Mouse (Mus musculus) liver, adult 2 months (tissue): ENCODE results near the gene Gjb6. TPM values are rescaled to one million over a fixed set of nuclear protein-coding genes. Genes with fewer than 3 reads are reported as not detected.
A peak's percentile ranks its signal among the peaks of the same experiment; 100 is the strongest.

ENCODE experiments used
- DNase-seq: peaks from one replicate; pipeline ENCODE4 v3.0.0-alpha.2; 2011; ENCODE audit warnings: low read depth, low spot score; ENCODE audit errors: extremely low read depth
- H3K27ac ChIP-seq: fragments of 200-500 bp; replicated peaks from 2 replicates; pipeline ENCODE4 v1.5.1; 2012; ENCODE audit warnings: low read depth, mild to moderate bottlenecking, control low read depth, inconsistent platforms, low read length; ENCODE audit not compliant: insufficient read depth
- H3K27me3 ChIP-seq: fragments of 200-500 bp; 2 replicates; pipeline ENCODE4 v1.6.1; 2012; ENCODE audit warnings: mild to moderate bottlenecking, moderate library complexity, low read length, inconsistent platforms; ENCODE audit not compliant: control insufficient read depth, insufficient read depth
- H3K36me3 ChIP-seq: fragments of 200-500 bp; 2 replicates; pipeline ENCODE4 v1.6.1; 2012; ENCODE audit warnings: low read length, inconsistent platforms; ENCODE audit not compliant: control insufficient read depth, insufficient read depth
- H3K4me1 ChIP-seq: fragments of 200-500 bp; 2 replicates; pipeline ENCODE4 v1.6.1; 2011; ENCODE audit warnings: low read length; ENCODE audit not compliant: control insufficient read depth, insufficient read depth
- H3K4me3 ChIP-seq: fragments of 200-500 bp; 2 replicates; pipeline ENCODE4 v1.5.1; 2011; ENCODE audit warnings: low read depth, mild to moderate bottlenecking, control low read depth, low read length, moderate library complexity; ENCODE audit not compliant: insufficient read depth
- H3K79me2 ChIP-seq: fragments of 200-500 bp; 2 replicates; pipeline ENCODE4 v1.6.1; 2012; ENCODE audit warnings: inconsistent platforms, mild to moderate bottlenecking, low read length, moderate library complexity; ENCODE audit not compliant: control insufficient read depth, insufficient read depth
- H3K9ac ChIP-seq: fragments of 200-500 bp; 2 replicates; pipeline ENCODE4 v1.6.1; 2012; ENCODE audit warnings: low read depth, mild to moderate bottlenecking, control low read depth, inconsistent platforms, low read length
- CTCF ChIP-seq: fragments of 200-500 bp; IDR thresholded peaks from 2 replicates; pipeline ENCODE4 v1.5.1; 2011; ENCODE audit warnings: low read depth, low read length, control low read depth
- POLR2A ChIP-seq: fragments of 200-500 bp; IDR thresholded peaks from 2 replicates; pipeline ENCODE4 v1.6.1; 2011; ENCODE audit warnings: low read length, control low read depth; ENCODE audit not compliant: insufficient read depth; ENCODE audit errors: extremely low read depth
- WGBS: fragments of 180-500 bp; shearing (Covaris S2); methylation state at CpG from one replicate; pipeline ENCODE4 v1.1.7; 2018; 5-methylcytosine and 5-hydroxymethylcytosine counted together
- polyA plus RNA-seq: library from polyadenylated mRNA; depleted of rRNA; stranded (reverse); fragments of >200 nt; gene quantifications from 2 replicates; pipeline ENCODE4 v1.2.3, GENCODE M21; 2012; rRNA removed
- total RNA-seq: library from RNA; depleted of rRNA; stranded (reverse); fragments of >200 nt; gene quantifications from 2 replicates; pipeline ENCODE4 v1.2.3, GENCODE M21; 2014; rRNA removed

The Gjb6 gene
- total RNA-seq, result not detected in 2 replicates
- polyA plus RNA-seq, result not detected in 2 replicates

DNA sequence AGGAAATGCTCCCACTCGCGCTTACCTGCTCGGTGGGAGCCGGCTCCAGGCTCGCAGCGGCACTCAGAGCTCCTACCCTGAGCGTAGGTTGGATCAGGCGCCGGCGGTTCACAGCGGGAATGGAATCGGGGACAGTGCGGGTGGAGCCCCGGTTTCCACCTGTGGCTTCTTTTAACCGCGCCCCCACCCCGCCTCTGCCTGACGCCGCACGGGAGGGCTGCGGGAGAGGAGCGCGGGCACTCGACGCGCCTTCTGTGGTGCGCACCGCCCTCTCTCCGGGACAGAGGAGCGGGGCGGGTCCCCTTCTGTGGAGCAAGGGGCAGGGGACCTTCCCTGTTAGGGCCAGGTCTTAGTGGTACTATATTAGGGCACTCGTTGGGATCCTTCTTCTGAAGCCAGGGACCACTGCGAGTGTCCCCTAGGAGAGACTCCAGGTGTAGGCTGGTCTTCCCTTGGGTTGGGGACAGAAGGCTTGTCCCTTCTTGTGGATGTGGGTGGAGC is at the start of gene Gjb6:
TSS of gene Gjb6 (minus strand) at position 451 of the 501 bp plus-strand sequence.
- no peak within 1 kb of the TSS for H3K9ac ChIP-seq
- H3K27ac ChIP-seq, result no peak within 1 kb of the TSS
- no peaks in the 10 kb centered on the region for H3K36me3 ChIP-seq
- H3K79me2 ChIP-seq, result no peaks in the 10 kb centered on the region
- TF ChIP-seq CTCF, result no peak
- TF ChIP-seq POLR2A, result no peak
- no peak for DNase-seq
- no peaks in the 10 kb centered on the region for H3K4me1 ChIP-seq
- H3K27me3 ChIP-seq, result peaks cover 15% of the 10 kb centered on the region
- H3K4me3 ChIP-seq, result no peak within 1 kb of the TSS
- 2% methylated on average over 33 of the region's 33 CpGs for WGBS

DNA sequence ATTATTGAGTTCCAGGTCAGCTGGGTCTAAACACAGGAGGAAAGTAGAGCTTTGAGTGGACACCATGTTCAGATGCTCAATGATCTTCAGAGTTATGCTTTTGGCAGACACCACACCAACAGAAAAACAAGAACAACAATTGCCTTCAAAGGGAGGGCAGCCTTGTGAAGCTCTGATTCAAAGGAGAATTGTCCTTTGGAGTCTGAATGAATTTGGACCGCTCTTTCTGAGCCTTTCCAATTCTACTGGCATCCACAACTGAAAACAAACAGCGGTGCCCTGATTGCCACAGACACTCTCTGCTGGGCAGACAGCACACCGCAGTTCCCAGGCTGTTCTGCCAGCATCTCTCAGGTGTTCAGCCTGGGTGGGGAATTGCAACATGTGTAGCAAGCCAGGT is 32.1 kb upstream of the Gjb6 start:
- Histone ChIP-seq H3K27me3 (peaks cover 3% of the 10 kb centered on the region; the same call in 1 of the 2 replicates), H3K9ac (no peak overlapping the region), H3K36me3 (no peaks in the 10 kb centered on the region), H3K27ac (no peak overlapping the region), H3K4me3 (no peak overlapping the region), H3K79me2 (no peaks in the 10 kb centered on the region), H3K4me1 (peaks cover 2% of the 10 kb centered on the region)
- TF ChIP-seq CTCF, result no peak
- TF ChIP-seq POLR2A, result no peak
- peak; percentile 39 for DNase-seq
- 21% methylated on average over 3 of the region's 3 CpGs for WGBS

DNA sequence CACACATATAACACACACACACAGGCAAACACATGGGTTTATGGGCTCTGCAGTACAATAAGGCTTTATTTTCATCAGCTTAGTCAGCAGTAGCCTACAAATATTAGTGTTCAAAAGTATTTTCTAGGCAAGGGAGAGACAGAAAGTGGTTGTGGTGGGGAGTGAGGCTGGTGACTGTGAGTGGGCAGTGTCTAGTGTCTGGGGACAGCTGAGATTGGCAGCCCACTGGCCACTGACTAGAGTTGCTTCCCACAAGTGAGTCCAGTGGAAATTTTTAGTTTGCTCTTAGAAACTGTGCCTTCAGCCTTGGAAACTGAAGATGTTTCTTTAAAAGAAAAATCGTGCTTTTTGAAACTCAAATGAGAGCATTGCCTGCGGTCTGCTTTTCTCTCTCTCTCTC is 28.4 kb upstream of the Gjb6 start:
- no peak for DNase-seq
- peaks cover 3% of the 10 kb centered on the region; the same call in 1 of the 2 replicates for H3K27me3 ChIP-seq
- H3K9ac ChIP-seq, result no peak overlapping the region
- no peak overlapping the region for H3K4me3 ChIP-seq
- WGBS, result 41% methylated on average over 2 of the region's 2 CpGs
- no peak overlapping the region for H3K27ac ChIP-seq
- H3K79me2 ChIP-seq, result no peaks in the 10 kb centered on the region
- H3K36me3 ChIP-seq, result no peaks in the 10 kb centered on the region
- no peak for TF ChIP-seq POLR2A
- no peak for TF ChIP-seq CTCF
- peaks cover 2% of the 10 kb centered on the region for H3K4me1 ChIP-seq

DNA sequence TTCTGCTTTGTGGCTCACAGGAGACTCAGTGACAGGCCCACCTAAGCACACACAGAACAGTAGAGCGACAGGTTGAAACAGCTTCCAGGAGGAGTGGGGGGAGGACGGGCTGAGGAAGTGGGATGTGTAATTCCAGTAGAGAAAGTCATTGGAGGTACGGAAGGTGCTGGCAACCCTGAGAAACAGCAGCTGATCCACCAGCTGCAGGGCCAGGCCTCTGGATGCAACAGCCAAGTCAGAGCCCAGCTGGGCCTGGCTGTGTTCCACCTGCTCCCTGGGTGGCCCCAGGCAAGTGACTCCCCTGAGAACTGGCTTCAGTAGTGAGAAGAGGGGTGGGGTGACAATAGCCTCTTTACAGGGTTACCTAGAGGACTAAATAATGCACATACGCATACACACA is 27.8 kb upstream of the Gjb6 start:
- Histone ChIP-seq H3K36me3 (no peaks in the 10 kb centered on the region), H3K27ac (no peak overlapping the region), H3K27me3 (peaks cover 3% of the 10 kb centered on the region; the same call in 1 of the 2 replicates), H3K4me3 (no peak overlapping the region), H3K9ac (no peak overlapping the region), H3K79me2 (no peaks in the 10 kb centered on the region), H3K4me1 (peaks cover 4% of the 10 kb centered on the region)
- TF ChIP-seq POLR2A (no peak), CTCF (no peak)
- DNase-seq, result no peak
- 80% methylated on average over 4 of the region's 4 CpGs for WGBS

DNA sequence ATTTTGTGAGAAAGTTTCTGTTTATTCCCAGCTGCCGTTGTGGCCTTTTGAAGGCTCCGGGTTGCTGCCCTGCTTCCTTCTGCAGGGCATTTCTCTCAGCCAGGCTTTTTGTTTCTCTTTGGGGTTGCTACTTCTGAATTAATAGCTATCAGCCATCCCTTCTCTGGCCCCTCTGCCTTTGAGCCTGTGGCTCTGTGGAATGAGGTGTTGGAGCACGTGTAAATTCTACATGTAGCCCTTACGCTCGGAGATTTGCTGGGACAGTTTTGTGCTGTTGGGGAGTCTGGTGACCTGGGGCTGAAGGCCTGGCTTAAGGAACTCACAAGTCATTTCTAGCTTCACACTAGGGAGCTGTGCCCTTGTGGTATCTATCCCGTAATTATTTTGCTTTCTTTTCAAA is 21.5 kb upstream of the Gjb6 start:
- TF ChIP-seq CTCF (no peak), POLR2A (no peak)
- H3K79me2 ChIP-seq, result no peaks in the 10 kb centered on the region
- H3K9ac ChIP-seq, result no peak overlapping the region
- H3K4me3 ChIP-seq, result no peak overlapping the region
- H3K27ac ChIP-seq, result no peak overlapping the region
- H3K36me3 ChIP-seq, result no peaks in the 10 kb centered on the region
- H3K27me3 ChIP-seq, result no peaks in the 10 kb centered on the region
- DNase-seq, result no peak
- H3K4me1 ChIP-seq, result 0 out of 2 replicates have a peak, but pooled peaks cover 2% of the 10 kb centered on the region
- WGBS, result 72% methylated on average over 6 of the region's 6 CpGs

DNA sequence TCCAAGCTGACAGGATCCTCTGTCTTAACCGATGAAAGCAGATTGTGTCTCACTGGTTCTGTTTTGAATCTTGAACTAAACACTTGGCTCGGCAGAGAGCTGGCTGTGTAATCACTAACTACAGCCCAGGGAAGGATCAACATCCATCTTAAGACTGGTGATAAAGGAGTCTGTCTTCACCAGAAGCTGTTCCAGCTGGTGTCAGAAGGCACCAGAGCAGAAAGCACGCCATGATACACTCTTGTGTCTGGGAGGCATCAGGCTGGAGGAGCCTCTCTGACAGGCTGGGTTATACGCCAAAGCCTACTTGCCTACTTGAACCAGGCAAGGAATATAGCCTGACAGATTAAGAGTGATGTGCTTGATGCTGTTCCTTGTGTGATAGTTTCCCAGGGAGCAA is 12.3 kb upstream of the Gjb6 start:
- H3K9ac ChIP-seq, result no peak overlapping the region
- WGBS, result 54% methylated on average over 4 of the region's 4 CpGs
- H3K36me3 ChIP-seq, result no peaks in the 10 kb centered on the region
- H3K27ac ChIP-seq, result no peak overlapping the region
- H3K27me3 ChIP-seq, result no peaks in the 10 kb centered on the region; the same call in 1 of the 2 replicates
- TF ChIP-seq CTCF (no peak), POLR2A (no peak)
- H3K4me3 ChIP-seq, result no peak overlapping the region
- no peaks in the 10 kb centered on the region for H3K4me1 ChIP-seq
- DNase-seq, result no peak
- no peaks in the 10 kb centered on the region for H3K79me2 ChIP-seq
